Mouse (Mus musculus): ENCODE results near the gene Ccdc93.

Gene Ccdc93

GRCm38 (mm10) chr1:121447216-121447615, 16.4 kb downstream of the Ccdc93 start:
- DNase-seq (ENCODE audit: low read depth, low spot score), result no peak

GRCm38 (mm10) chr1:121448166-121448565, 17.3 kb downstream of the Ccdc93 start:
- no peak for DNase-seq (ENCODE audit: low read depth, low spot score)

- no peak for DNase-seq (ENCODE audit: low read depth, low spot score)
These were observed 20.2 kb downstream of the Ccdc93 start for GRCm38 (mm10) chr1:121451009-121451408.

DNA sequence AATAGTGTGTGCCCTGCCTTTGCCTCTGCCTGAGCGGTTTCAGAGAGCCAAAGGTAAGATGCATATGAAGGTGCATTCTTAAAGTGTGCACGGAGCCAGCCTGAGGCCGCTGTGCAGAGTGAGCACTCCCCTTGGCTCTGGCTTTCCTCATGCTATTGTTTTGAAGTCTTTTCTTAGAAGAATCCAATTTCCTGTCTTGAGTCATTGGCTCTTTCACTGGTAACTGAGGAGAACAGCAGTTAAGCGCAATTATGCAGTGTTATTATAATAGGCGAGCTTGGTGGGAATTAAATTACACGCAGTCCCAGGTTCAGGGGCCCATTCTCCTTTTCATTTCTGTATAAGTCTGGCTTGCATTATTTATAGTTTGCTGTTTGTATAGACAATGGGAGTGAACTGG, 21.6 kb downstream of the Ccdc93 start:
- DNase-seq (ENCODE audit: low read depth, low spot score), result no peak

- DNase-seq (ENCODE audit: low read depth, low spot score), result no peak
These were observed 22.2 kb downstream of the Ccdc93 start for GRCm38 (mm10) chr1:121453053-121453452.

GRCm38 (mm10) chr1:121454951-121455350, 24.1 kb downstream of the Ccdc93 start:
- DNase-seq (ENCODE audit: low read depth, low spot score), result no peak

GRCm38 (mm10) chr1:121460077-121460476, 29.2 kb downstream of the Ccdc93 start:
- no peak for DNase-seq (ENCODE audit: low read depth, low spot score)

DNA sequence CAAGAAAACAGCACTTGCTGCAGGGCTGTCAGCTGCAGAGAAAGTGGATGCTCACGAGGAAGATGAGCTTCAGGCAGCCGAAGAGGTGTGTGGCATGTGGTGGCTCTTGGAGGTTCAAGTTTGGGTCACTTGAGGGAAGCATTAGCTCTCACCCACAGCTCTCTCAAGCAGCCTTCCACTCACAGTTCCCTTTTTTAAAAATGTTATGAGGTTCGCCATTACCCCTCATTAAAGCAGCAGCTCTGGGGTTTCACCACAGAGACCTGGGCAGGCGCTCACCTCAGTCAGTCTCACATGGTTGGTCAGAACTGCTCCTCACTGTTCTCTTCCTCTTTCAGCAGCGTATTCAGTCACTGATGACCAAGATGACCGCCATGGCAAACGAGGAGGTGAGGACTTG, 31.0 kb downstream of the Ccdc93 start:
- no peak for DNase-seq (ENCODE audit: low read depth, low spot score)

DNA sequence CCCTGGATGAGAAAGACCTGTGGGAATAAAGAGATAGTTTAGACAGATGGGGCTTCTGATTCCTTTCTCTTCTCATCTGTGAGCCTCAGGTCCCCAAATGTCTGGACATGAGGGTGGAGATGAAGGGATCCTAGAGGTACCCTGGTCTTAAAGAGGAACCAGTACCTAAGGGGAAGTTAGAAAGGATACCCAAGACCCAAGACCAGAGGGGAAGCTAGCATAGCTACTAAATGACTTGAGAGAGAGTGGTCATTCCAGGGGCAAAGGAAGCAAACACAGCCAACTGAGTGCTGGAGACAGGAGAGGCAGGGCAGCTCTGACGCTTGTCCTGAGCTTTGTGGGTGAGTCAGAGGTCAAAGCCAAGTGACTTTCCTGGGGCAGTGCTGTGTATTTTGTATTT, 31.8 kb downstream of the Ccdc93 start:
- DNase-seq (ENCODE audit: low read depth, low spot score), result no peak

DNA sequence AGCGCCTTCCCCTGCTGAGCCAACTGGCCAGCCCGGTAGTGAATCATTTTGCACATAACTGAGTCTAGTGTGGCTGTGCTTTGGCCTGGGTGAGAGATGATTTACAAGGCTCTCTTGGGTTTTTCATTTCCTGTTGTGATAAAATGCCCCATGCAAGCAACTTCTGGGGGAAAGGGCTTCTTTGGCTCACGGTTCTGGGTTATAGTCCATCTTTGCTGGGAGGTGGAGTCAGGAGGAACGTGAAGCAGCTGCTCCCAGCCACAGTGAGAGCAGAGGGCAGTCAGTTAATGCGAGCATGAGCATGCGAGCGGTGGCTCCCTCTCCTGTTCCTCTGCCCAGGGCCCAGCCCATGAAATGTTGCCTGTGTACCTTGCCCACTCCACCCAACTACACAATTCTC, 33.0 kb downstream of the Ccdc93 start:
- no peak for DNase-seq (ENCODE audit: low read depth, low spot score)

DNA sequence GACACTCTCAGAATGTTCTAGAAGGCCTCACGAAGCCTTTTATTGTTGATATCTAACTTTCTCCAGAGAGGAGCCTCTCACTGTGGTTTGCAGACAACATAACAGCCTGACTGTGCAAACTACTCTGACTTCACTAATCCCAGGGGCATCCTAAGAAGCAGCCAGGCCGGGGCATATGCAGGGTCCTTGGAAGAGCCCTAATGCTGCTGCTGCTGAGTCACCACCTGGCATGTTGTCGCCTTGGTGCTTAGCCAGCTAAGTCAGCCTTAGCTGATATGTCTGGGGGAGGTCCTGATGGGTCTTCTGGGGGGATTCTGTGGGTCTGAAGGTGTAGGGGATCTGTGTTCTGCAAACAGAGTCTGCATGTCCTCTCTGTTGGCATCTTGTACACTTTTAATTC, 35.4 kb downstream of the Ccdc93 start:
- DNase-seq (ENCODE audit: low read depth, low spot score), result no peak

- no peak for DNase-seq (ENCODE audit: low read depth, low spot score)
These were observed 37.4 kb downstream of the Ccdc93 start for GRCm38 (mm10) chr1:121468271-121468670.

DNA sequence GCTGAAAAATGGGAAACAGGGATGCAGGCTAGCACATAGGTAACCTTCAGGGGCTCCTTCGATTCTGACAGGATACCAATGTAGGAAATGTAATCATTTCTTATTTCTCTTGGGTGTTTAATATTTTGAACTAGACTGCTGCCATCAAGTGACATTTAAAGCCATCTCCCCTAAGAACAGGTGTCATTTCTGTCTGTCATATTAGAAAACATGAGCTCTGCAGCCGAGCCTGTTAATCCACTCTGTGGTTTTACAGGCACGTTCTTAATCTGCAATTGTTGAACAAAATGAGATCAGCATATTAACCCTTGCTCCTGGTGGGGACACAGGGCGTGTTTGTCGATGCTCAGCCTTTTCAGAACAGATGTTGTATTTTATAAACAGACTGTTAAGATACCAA, 40.7 kb downstream of the Ccdc93 start:
- no peak for DNase-seq (ENCODE audit: low read depth, low spot score)

DNA sequence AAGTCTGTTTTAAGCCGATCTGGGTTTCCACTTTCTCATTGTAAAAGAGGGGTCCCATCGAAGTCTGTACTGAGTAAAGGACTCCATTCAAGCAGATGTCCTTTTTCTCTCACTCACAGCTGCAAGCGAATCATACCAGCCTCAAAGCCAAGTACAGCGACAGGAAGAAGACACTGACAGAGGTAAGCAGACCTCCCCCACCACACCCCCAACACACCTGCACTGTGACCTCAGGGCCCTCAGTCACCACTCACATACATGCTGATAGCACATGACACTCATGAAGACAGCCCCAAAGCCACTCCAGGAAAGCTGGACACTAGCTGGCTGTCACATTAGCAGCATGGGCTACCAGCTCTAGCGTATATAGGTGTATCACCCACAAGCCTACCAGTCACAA, 46.9 kb downstream of the Ccdc93 start:
- DNase-seq (ENCODE audit: low read depth, low spot score), result no peak

GRCm38 (mm10) chr1:121478284-121478980, 47.6 kb downstream of the Ccdc93 start:
- DNase-seq (ENCODE audit: low read depth, low spot score), result no peak

- no peak for DNase-seq (ENCODE audit: low read depth, low spot score)
These were observed 48.6 kb downstream of the Ccdc93 start for GRCm38 (mm10) chr1:121479403-121479802.

DNA sequence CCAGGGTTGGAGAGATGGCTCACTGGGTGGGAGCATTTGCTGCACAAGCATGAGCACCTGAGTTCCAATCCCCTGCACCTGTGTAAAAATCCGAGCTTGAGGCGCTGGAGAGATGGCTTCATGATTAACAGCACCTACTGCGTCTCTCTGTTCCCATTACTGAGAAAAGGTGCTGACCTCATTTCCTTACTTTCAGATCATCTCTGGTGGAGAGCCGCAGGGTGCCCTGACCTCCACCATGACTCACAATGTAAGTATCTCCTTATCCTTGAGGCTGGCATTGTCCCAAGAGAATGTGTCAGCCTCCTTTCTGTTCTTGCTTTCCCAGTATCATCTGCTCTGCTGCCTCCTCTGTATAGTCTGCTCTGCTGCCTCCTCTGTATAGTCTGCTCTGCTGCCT, 52.2 kb downstream of the Ccdc93 start:
- DNase-seq (ENCODE audit: low read depth, low spot score), result no peak

DNA sequence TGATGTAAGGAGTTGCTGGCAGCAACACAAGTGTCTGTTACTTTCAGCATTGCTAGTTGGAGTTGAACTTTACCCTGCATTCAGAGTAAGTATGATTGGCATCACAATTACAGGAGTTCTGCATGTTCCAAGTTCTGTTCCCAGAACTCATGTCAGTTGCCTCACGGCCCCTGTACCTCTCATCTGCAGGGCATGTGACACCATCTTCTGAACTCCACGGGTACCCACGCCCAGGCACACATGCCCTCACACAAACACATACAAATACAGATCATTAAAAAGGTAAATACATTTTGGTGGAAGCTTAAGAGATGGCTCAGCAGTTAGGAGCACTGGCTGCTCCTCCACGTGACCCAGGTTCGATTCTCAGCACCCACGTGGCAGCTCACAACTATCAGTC, 56.0 kb downstream of the Ccdc93 start:
- no peak for DNase-seq (ENCODE audit: low read depth, low spot score)

- DNase-seq (ENCODE audit: low read depth, low spot score), result no peak
These were observed 59.4 kb downstream of the Ccdc93 start for GRCm38 (mm10) chr1:121490241-121490640.

GRCm38 (mm10) chr1:121497093-121497492, 66.2 kb downstream of the Ccdc93 start:
- no peak for DNase-seq (ENCODE audit: low read depth, low spot score)

- no peak for DNase-seq (ENCODE audit: low read depth, low spot score)
These were observed 77.9 kb downstream of the Ccdc93 start for GRCm38 (mm10) chr1:121508729-121509128.

GRCm38 (mm10) chr1:121510420-121511140, 79.7 kb downstream of the Ccdc93 start:
- DNase-seq (ENCODE audit: low read depth, low spot score), result no peak

GRCm38 (mm10) chr1:121511186-121511585, 80.3 kb downstream of the Ccdc93 start:
- DNase-seq (ENCODE audit: low read depth, low spot score), result no peak
